ENCODE assay signal across 9 mouse cellular contexts in the genomic region with DNA sequence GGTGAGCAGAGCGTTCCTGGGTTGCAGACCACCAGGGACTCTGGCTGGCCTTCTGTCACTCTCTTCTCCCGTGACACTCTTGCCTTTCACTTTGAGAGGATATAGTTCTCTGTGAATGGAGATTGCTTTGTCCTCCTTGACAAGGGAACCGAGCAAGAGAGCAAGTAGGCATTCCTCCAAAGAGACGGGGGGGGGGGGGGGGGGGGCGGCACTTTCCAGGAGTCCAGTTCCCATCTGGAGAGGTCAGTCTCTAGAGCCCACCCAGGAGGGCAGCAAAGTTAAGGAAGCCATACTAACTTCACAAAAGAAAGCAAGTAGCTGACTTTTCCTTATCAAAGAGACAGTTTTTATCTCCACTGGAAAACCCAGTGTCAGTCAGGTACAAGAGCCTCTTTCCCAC.
"Had no signal": no experiment of that assay in that cellular context is flagged by ENCODE, and none has a peak within 500 bp of the region (broad histone marks: within the 10 kb centered on the region; RNA-seq: fewer than 3 reads in every experiment).

No protein-coding gene starts in this region.

- DNase-seq: kidney, postnatal 25 days; right cerebral cortex, adult 18-20 months; right cerebral cortex, postnatal 25 days; thymus, postnatal 36 days had no signal

- ATAC-seq: liver, embryonic 12.5 days; midbrain, embryonic 15.5 days had no signal

- H3K36me3 ChIP-seq: limb, embryonic 15.5 days; liver, embryonic 12.5 days; midbrain, embryonic 15.5 days; neural tube, embryonic 13.5 days had no signal

- H3K4me2 ChIP-seq: limb, embryonic 15.5 days; liver, embryonic 12.5 days; midbrain, embryonic 15.5 days; neural tube, embryonic 13.5 days had no signal

- H3K4me3 ChIP-seq: left cerebral cortex, adult 2 months; limb, embryonic 15.5 days; liver, embryonic 12.5 days; midbrain, embryonic 15.5 days; neural tube, embryonic 13.5 days had no signal

- H3K27me3 ChIP-seq: limb, embryonic 15.5 days; midbrain, embryonic 15.5 days; neural tube, embryonic 13.5 days had no signal

- H3K27ac ChIP-seq: left cerebral cortex, adult 2 months; limb, embryonic 15.5 days; liver, embryonic 12.5 days; midbrain, embryonic 15.5 days; neural tube, embryonic 13.5 days had no signal

- H3K9ac ChIP-seq: limb, embryonic 15.5 days; liver, embryonic 12.5 days; midbrain, embryonic 15.5 days; neural tube, embryonic 13.5 days had no signal

- H3K9me3 ChIP-seq: limb, embryonic 15.5 days; liver, embryonic 12.5 days; midbrain, embryonic 15.5 days; neural tube, embryonic 13.5 days had no signal
